Mouse (Mus musculus) liver, embryonic 18 days (tissue): ENCODE measurements around the gene Olfr218. TPM values are rescaled to one million over a fixed set of nuclear protein-coding genes. Genes with fewer than 3 reads are reported as not detected.

ENCODE experiments used
- polyA plus RNA-seq: library from polyadenylated mRNA; depleted of rRNA; stranded (reverse); fragments of >200 nt; gene quantifications from 2 replicates; pipeline ENCODE4 v1.2.3, GENCODE M21; 2012; rRNA removed

Olfr218 gene
- polyA plus RNA-seq, result not detected in 2 replicates

GRCm38 (mm10) chr1:173197508-173197907 is at the start of gene Olfr218:
Gene Olfr218 (plus strand): TSS chr1:173197808.

GRCm38 (mm10) chr1:173190540-173190939 is 7.1 kb upstream of the Olfr218 start, which contains the start of gene Olfr1406:
Gene Olfr1406 (minus strand): TSS chr1:173190640.

GRCm38 (mm10) chr1:173212092-173212491 is 14.5 kb downstream of the Olfr218 start, which contains the start of gene Olfr1404:
Gene Olfr1404 (plus strand): TSS chr1:173212392.

GRCm38 (mm10) chr1:173227081-173227480 is 29.5 kb downstream of the Olfr218 start, which contains the start of gene Fcer1a:
Gene Fcer1a (minus strand): TSS chr1:173227214.

Other genes starting within 250 kb of the Olfr218 start
- 1.2 TPM in 2 replicates for gene Olfr16, start 247.4 kb upstream of the Olfr218 start, polyA plus RNA-seq
- gene Olfr1408, start 60.4 kb upstream of the Olfr218 start, polyA plus RNA-seq, result not detected in 2 replicates
- not detected in 2 replicates for gene Olfr1406, start 7.2 kb upstream of the Olfr218 start, polyA plus RNA-seq
- not detected in 2 replicates for gene Olfr1404, start 14.6 kb downstream of the Olfr218 start, polyA plus RNA-seq
- 0.04 TPM in 1 of 2 replicates, not detected in the other for gene Fcer1a, start 29.4 kb downstream of the Olfr218 start, polyA plus RNA-seq
- not detected in 2 replicates for gene Olfr418, start 68.2 kb downstream of the Olfr218 start, polyA plus RNA-seq
- not detected in 2 replicates for gene Mptx2, start 80.0 kb downstream of the Olfr218 start, polyA plus RNA-seq
- gene Ackr1, start 135.9 kb downstream of the Olfr218 start, polyA plus RNA-seq, result 23.9 and 24.7 TPM in 2 replicates
- 5.5 TPM in 2 replicates for gene Aim2, start 153.1 kb downstream of the Olfr218 start, polyA plus RNA-seq
- gene Cadm3, start 169.9 kb downstream of the Olfr218 start, polyA plus RNA-seq, result 0.43 and 0.46 TPM in 2 replicates